Mouse (Mus musculus) adrenal gland, adult 2 months (tissue): Measurements from ENCODE around the gene Naglu. TPM values are rescaled to one million over a fixed set of nuclear protein-coding genes. Genes with fewer than 3 reads are reported as not detected.

Source experiments
- DNase-seq: peaks from one replicate; pipeline ENCODE4 v3.0.0; 2021
- long read RNA-seq: library from polyadenylated mRNA; stranded (forward); transcript quantifications from one replicate; pipeline ENCODE4 v2.0.0, GENCODE M21; 2021
- polyA plus RNA-seq: library from polyadenylated mRNA; depleted of rRNA; stranded (reverse); fragments of >200 nt; gene quantifications from 2 replicates; pipeline ENCODE4 v1.2.3, GENCODE M21; 2012; rRNA removed
- total RNA-seq, 2 experiments: library from RNA; stranded (reverse); gene quantifications; 2 replicates each; pipeline ENCODE4 v1.2.3; 2021

The Naglu gene
- total RNA-seq (10 to 100 TPM; 38.0 to 42.5 TPM), polyA plus RNA-seq (102 and 120 TPM in 2 replicates)
- long read RNA-seq, transcript Naglu-201 (6 exons, 2,560 nt) = major isoform, 81 of 87 reads
- long read RNA-seq, partial matches to known transcripts = 2 of 87 reads
- long read RNA-seq, other reads (novel, unspliced or antisense) = 4 of 87 reads

GRCm38 (mm10) chr11:101069391-101070188 lies at the start of gene Naglu:
Naglu (plus strand) TSS chr11:101070012.
- DNase-seq = peak; percentile 99

GRCm38 (mm10) chr11:101023371-101023770 lies 46.4 kb upstream of the Naglu start:
- DNase-seq = no peak

- DNase-seq = no peak
Measured at GRCm38 (mm10) chr11:101024001-101024400, 45.8 kb upstream of the Naglu start.

DNA sequence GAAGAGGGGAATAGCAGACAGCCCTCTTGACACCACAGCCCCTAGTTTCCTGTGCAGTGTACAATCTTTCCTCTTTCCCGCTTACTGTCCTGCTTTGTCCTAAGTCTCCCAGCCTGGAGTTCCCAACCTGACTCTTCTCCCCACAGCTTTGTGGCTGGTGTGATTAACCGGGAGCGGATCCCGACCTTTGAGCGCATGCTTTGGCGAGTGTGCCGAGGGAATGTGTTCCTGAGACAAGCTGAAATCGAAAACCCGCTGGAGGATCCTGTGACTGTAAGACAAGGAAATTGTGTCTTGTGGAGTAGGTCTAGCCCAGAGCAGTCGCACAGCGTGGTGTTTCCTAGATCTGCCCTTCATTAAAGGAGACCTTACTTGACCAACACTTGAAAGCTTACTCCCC lies 42.7 kb upstream of the Naglu start:
- DNase-seq = no peak

GRCm38 (mm10) chr11:101029320-101029719 lies 40.5 kb upstream of the Naglu start:
- no peak for DNase-seq

DNA sequence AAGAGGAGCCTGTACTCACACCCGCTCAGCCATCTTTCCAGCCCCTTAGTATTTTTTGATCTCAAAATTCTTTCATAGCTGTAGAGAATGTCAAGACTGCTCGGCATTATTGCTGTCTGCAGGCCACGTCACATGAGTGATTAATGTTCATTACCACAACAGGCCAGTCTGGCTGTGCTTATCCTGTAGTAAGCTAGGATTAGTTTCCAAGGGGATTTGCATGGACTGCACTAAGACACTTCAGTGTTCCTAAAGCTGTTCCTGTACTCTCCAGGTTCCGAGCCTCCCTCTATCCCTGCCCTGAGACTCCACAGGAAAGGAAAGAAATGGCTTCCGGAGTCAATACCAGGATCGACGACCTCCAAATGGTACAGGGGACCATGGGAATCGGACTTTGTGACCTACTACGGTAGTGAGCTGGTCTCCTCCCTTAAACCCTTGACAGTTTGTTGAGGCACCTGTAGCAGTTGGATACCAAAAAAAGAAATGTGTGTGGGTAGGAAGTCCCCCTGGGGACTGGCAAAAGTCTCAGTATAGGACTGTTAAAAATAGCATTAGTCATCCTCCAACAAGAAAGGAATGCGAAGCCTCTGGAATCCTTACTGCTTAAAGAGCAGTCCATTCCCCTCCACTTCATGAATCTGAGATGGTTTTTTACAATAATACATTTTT lies 39.5 kb upstream of the Naglu start:
- DNase-seq = no peak

GRCm38 (mm10) chr11:101030808-101031156 lies 39.0 kb upstream of the Naglu start:
- no peak for DNase-seq

GRCm38 (mm10) chr11:101031470-101031869 lies 38.3 kb upstream of the Naglu start:
- no peak for DNase-seq

- no peak for DNase-seq
Measured at GRCm38 (mm10) chr11:101033856-101034500, 35.8 kb upstream of the Naglu start.

GRCm38 (mm10) chr11:101034614-101035327 lies 35.0 kb upstream of the Naglu start:
- DNase-seq = peak; percentile 84

DNA sequence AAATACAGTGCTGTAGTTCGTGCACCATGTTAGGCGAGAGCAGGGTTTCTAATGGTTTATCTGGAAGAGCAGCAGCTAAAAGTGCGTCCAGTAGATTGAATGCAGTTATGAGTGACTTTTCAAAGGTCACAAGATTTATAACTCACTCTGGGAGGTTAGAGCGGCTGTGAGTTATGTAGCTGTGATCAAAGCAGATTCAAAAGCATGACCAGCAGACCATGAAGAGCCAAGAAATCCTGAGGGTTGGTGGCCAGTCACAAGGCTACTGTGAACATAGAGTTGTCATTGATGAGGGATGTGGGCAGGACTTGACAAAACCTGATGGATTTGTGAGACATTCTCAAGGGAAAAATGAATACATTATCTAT lies 34.5 kb upstream of the Naglu start:
- DNase-seq = peak; percentile 55

- no peak for DNase-seq
Measured at GRCm38 (mm10) chr11:101037795-101038194, 32.0 kb upstream of the Naglu start.

DNA sequence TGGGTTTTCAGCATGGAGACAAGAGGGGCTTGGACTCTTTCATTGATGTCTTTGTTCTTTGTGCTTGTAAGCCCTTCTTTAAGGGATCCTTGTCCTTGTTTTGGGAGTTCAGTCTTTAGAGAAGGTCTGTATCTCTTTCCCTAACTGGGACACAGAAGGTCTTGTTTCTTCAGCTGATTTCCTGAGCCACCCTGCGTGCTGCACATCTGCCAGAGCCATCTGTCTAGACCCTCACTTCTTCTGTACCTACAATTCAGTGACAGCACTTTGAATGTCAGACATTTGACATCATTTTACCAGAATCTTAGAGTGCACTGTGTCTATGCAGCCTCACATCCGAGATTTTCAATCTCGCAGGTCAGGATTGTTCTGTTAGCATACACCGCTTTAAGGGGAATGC lies 24.0 kb upstream of the Naglu start:
- DNase-seq = no peak

DNA sequence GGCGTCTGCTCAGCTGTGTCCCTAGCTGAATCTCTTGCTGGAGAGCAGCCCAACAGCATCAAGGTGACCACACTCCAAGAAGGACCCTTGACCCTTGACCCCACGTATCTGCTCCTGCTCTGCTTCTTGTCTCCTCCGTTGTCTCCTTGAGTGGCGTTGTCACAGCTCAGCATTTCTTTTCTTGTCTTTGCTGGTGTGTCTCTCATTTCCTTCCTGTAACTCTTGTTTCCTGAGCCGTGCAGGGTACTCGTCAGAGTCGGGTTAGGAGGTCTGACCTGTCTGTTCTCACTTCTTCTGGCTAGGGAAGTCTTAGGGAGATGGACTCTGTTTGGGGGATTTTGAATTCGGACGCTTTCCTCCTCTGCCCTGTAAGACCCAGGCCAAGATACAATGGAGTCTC lies 23.4 kb upstream of the Naglu start:
- DNase-seq = no peak

- DNase-seq = no peak
Measured at GRCm38 (mm10) chr11:101047502-101047901, 22.3 kb upstream of the Naglu start.

- no peak for DNase-seq
Measured at GRCm38 (mm10) chr11:101050359-101050758, 19.5 kb upstream of the Naglu start.

GRCm38 (mm10) chr11:101051051-101051493 lies 18.7 kb upstream of the Naglu start:
- DNase-seq = no peak

GRCm38 (mm10) chr11:101051617-101052016 lies 18.2 kb upstream of the Naglu start:
- DNase-seq = no peak

DNA sequence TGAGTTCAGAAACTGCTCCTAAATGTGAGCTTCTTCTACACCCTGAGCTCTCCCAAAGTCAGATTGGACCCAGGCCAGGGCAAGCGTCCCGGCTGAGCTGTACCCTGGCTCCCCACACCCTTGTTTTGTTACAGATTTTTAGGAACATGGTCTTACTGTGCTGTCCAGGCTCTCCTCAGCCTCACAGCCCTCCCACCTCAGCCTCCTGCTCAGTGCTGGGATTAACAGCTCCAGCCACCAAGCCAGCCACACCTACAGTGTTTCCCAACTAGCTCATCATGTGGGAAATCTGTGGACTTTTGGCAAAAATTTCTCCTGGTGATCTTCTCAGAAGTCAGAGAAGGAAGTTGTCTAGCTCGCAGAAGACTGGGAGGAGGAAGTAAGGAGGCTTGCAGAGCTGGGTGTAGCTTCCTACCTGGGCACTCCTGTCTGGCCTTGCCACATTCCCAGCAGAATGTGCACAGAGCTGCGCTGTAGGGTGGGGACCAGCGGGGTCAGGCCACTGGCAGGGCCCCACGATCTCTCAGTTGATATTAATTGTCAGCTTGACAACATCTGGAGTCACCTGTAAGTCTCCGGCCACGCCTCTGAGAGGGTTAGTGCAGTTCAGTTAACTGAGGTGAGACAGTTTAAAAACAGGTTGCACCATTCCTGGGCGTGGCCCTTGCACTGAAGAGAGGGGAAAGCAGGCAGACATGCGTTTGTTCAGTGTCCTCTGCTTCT lies 16.9 kb upstream of the Naglu start:
- DNase-seq = no peak

DNA sequence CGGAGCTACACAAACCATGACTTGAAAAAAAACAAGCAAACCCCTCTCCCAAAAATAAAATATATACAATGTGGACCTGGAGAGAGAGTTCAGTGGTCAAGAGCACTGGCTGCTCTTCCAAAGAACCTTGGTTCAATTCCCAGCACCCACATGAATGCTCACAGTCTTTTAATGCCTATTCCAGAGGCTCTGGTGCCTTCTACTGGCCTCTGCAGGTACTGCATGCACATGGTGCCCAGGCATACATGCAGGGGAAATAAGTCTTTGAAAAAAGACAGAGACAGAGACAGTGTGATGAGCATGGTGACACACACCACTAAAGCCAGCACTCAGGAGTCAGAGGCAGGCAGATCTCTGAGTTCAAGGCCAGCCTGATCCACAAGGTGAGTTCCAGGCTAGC lies 15.8 kb upstream of the Naglu start:
- DNase-seq = no peak

GRCm38 (mm10) chr11:101055418-101055817 lies 14.4 kb upstream of the Naglu start:
- no peak for DNase-seq
